Mouse (Mus musculus): ENCODE data around the gene Areg.
A peak's percentile ranks its signal among the peaks of the same experiment; 100 is the strongest.

Gene Areg

GRCm38 (mm10) chr5:91139446-91139873 is at the start of gene Areg:
Gene Areg, plus strand, starts transcription at chr5:91139599.
- DNase-seq, result peak; percentile 57

GRCm38 (mm10) chr5:91090301-91090700 is 49.1 kb upstream of the Areg start:
- DNase-seq, result no peak

GRCm38 (mm10) chr5:91097911-91098614 is 41.3 kb upstream of the Areg start:
- DNase-seq, result no peak

GRCm38 (mm10) chr5:91101742-91102141 is 37.7 kb upstream of the Areg start:
- no peak for DNase-seq

DNA sequence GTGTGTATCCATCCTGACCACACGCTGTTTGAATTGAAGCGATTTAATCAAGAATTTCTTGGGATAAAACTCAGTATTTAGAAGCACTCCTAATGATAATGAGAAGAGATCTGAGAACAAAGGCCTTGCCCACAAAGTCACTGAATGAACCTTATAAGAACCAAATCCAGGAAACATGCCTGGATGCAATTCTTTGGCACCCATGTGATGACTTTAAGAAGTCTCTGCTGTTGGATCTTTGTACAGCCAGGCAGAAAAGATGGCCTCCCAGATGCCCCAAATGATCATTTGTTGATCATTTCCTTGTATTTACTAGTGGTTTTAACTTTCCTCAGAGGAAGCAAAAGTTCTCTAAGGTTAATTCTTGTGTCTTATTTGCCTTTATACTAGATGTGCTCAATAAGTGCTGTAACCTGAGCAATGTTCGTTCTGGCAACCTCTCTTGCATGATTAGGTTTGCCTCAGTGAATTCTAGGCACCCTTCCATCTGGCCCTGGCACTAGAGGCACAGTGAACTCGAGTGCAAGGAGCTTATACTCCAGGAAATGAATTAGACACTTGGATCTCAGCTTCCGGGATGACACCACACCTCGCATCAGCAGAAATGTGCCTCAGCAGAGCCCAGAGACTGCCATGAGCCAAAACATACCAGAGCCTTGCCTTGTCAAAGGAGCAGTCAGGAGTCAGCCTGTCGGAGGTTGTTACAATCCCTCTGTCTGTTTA is 35.3 kb upstream of the Areg start:
- DNase-seq, result no peak

GRCm38 (mm10) chr5:91106248-91106647 is 33.2 kb upstream of the Areg start:
- DNase-seq, result no peak

DNA sequence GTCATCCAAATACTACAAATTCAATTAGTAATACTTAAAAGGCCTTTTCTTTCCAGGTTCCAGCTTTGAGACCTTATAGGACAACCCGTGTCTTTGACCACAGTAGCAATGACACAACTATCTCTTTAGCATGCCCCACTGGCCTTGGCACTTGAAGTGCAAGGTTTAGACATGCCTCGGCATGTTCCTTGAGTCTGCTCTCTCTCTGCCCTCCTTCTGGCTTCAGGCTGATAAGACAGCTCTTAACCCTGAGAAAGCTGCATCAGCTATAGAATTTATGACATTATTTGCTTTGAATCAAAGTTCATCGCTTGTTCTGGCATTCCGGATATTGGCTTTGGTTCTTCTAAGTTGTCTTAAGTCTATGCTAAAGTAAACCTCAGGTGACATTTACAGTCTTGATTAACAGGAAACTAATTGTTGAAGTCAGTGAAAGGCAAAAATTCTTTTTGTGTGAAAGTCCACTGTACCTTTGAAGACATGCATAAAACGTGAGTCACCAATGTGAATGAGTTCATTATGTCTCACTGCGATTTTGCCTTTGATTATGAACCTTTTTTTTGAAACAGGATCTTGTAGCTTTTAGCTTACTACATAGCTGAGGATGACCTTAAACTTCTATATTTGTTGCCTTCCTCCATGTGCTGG is 29.3 kb upstream of the Areg start:
- no peak for DNase-seq

GRCm38 (mm10) chr5:91111019-91111418 is 28.4 kb upstream of the Areg start:
- DNase-seq, result no peak

DNA sequence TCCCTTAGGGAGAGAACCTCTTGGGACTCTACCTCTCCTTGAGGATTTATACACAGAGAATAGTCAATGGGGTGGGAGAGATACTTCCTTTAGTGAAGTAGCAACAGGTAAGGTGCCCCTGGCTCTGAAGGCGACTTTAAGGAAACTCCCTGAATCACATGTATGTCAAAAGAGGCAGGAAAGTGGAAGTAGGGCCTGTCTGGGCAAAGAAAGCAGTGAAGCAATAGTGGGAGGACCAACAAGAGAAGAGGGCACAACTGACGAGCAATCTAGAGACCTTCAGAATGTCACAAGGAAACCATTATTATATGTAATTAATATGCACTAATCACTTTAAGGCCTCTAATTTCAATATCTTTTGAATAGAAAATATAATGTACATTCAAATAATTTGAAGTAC is 25.4 kb upstream of the Areg start:
- DNase-seq, result no peak

GRCm38 (mm10) chr5:91114574-91114973 is 24.8 kb upstream of the Areg start:
- no peak for DNase-seq

- no peak for DNase-seq
Observed at GRCm38 (mm10) chr5:91118618-91119017, 20.8 kb upstream of the Areg start.

- DNase-seq, result no peak
Observed at GRCm38 (mm10) chr5:91123404-91123803, 16.0 kb upstream of the Areg start.

GRCm38 (mm10) chr5:91124140-91124539 is 15.3 kb upstream of the Areg start:
- no peak for DNase-seq

GRCm38 (mm10) chr5:91126623-91127022 is 12.8 kb upstream of the Areg start:
- DNase-seq, result no peak

DNA sequence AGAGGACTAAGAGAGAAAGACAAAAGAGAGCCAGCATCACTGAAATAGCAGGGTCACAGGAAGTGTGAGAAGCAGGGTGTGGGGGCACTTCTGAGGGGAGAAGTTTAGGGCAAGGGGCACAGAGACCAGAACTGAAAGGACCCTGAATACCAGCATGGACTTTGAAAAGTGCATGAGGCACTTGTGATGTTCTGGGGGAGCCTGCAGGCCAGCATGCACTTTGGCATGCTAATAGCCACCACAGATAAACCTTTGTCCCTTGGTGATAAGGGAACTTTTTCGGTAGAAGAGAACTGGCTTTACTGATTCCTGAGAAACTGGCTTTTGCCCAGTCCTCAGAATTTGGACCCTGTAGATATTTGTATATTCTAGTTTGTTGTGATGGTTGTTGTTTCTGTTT is 4.4 kb upstream of the Areg start:
- DNase-seq, result no peak

- DNase-seq, result no peak
Observed at GRCm38 (mm10) chr5:91138970-91139369, 429 bp upstream of the Areg start.

DNA sequence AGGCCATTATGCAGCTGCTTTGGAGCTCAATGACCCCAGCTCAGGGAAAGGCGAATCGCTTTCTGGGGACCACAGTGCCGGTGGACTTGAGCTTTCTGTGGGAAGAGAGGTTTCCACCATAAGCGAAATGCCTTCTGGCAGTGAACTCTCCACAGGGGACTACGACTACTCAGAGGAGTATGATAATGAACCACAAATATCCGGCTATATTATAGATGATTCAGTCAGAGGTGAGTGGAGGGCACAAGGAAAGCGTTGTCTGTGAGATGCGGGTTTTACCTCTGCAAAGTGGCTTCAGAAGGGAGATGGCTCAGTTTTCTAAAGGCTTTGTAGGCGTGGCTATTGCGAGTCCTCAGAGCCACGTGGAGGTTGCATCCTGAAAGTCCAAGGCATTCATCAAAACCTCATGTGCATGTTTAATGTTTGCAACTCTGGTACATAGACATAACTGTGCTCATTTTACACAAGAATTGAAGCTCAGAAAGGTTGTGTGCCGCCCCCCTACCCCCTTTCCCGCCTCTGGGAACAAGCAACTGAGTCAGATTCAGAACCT is 1.6 kb downstream of the Areg start:
- DNase-seq, result no peak

DNA sequence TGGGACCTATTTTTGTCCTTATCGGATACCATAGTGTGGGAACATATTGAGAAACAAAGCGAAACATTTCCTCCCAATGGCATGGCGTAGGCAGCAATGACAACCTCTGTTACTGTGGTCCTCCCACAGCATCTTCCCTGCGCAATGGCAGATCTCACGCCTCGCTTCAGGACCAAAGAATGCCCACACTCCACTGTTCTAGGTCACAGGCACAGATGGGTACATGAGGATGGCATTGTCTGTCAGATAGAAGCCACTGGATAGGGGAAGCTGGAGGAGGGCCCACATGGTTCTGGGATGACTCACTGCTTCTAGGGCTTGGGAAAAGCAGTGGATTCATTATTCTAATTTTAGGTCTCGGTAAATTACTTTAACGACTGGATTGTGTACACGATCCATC is 5.6 kb downstream of the Areg start:
- DNase-seq, result no peak

DNA sequence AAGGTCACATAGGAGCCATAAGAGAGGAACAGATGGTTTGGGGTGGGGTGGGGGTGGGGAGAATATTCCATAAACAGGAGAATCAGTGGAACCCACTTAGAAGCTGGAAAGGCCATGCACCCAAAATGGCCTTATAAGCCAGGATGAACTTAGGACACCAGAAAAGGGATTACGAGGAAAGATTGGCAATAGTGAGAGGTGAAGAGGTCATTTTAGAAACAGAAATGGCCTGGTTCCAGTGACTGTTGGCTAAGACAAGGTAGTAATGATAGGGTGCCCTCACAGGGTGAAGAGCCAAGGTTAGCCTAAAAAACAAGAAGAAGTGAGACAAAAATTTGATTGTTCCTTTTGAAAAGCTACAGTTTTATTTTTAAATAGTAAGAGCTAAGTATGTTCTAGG is 7.6 kb downstream of the Areg start:
- no peak for DNase-seq

DNA sequence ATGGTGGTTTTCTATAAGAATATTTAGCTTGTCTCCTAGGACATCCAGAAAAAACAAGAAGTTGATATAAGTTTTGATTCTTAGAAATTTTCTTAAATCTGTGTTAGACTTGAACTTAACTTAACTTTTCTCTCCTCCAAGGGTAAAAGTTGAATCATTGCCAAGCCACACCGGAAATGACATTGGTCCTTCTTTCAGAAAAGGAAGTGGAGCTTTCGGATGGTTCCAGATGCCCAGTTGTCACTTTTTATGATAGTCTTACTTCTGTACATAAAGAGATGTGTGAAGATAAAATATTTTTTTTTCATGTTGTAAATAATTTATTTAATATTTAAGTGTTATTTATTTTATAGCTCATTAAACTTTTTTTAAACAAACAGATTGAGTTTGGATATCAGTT is 8.7 kb downstream of the Areg start:
- DNase-seq, result no peak

- no peak for DNase-seq
Observed at GRCm38 (mm10) chr5:91156677-91157076, 17.3 kb downstream of the Areg start.

DNA sequence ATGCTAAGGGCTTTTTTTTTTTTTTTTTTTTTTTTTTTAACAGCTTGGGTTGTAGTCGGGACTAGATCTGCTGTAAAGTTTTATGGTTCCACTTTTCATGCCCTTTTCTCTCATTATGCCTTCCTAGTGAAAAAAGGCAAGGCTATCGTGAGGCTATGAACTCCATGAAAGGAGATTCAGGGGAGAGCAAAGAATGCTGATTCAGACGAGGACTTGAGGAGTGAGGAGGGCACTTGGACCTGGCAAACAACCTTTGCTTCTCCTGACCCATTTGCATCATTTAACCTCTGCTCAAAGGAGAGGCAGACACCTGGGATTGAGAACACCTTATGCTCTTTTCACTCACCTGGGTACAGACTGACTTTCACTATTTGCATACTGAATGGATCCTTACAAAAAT is 17.8 kb downstream of the Areg start:
- no peak for DNase-seq

GRCm38 (mm10) chr5:91162787-91163186 is 23.4 kb downstream of the Areg start:
- no peak for DNase-seq

- no peak for DNase-seq
Observed at GRCm38 (mm10) chr5:91166601-91167000, 27.2 kb downstream of the Areg start.
